Mouse (Mus musculus): ENCODE results near the gene Hexim1. TPM values are rescaled to one million over a fixed set of nuclear protein-coding genes. Genes with fewer than 3 reads are reported as not detected.

Hexim1 gene
- polyA plus RNA-seq (2012; rRNA removed) = 25.6 and 25.8 TPM in 2 replicates

GRCm38 (mm10) chr11:103116008-103116818 lies at the start of gene Hexim1:
Hexim1 (plus strand) TSS chr11:103116231.
- DNase-seq (ENCODE audit: extremely low spot score in 1 of 2, low spot score in 1 of 2) = peak; percentile 99 to 100

- no peak for DNase-seq (ENCODE audit: extremely low spot score in 1 of 2, low spot score in 1 of 2)
These were observed 49.0 kb upstream of the Hexim1 start for GRCm38 (mm10) chr11:103067051-103067361.

- no peak for DNase-seq (ENCODE audit: extremely low spot score in 1 of 2, low spot score in 1 of 2)
These were observed 48.5 kb upstream of the Hexim1 start for GRCm38 (mm10) chr11:103067457-103068001.

GRCm38 (mm10) chr11:103068272-103068671 lies 47.8 kb upstream of the Hexim1 start:
- no peak for DNase-seq (ENCODE audit: extremely low spot score in 1 of 2, low spot score in 1 of 2)

GRCm38 (mm10) chr11:103068884-103069283 lies 47.1 kb upstream of the Hexim1 start:
- no peak for DNase-seq (ENCODE audit: extremely low spot score in 1 of 2, low spot score in 1 of 2)

GRCm38 (mm10) chr11:103069731-103070130 lies 46.3 kb upstream of the Hexim1 start:
- DNase-seq (ENCODE audit: extremely low spot score in 1 of 2, low spot score in 1 of 2) = no peak

- no peak for DNase-seq (ENCODE audit: extremely low spot score in 1 of 2, low spot score in 1 of 2)
These were observed 45.6 kb upstream of the Hexim1 start for GRCm38 (mm10) chr11:103070322-103070880.

- DNase-seq (ENCODE audit: extremely low spot score in 1 of 2, low spot score in 1 of 2) = no peak
These were observed 42.4 kb upstream of the Hexim1 start for GRCm38 (mm10) chr11:103073671-103074070.

GRCm38 (mm10) chr11:103074121-103074650 lies 41.8 kb upstream of the Hexim1 start:
- DNase-seq (ENCODE audit: extremely low spot score in 1 of 2, low spot score in 1 of 2) = no peak

- no peak for DNase-seq (ENCODE audit: extremely low spot score in 1 of 2, low spot score in 1 of 2)
These were observed 41.2 kb upstream of the Hexim1 start for GRCm38 (mm10) chr11:103074796-103075323.

GRCm38 (mm10) chr11:103076010-103076409 lies 40.0 kb upstream of the Hexim1 start:
- no peak for DNase-seq (ENCODE audit: extremely low spot score in 1 of 2, low spot score in 1 of 2)

- no peak for DNase-seq (ENCODE audit: extremely low spot score in 1 of 2, low spot score in 1 of 2)
These were observed 39.5 kb upstream of the Hexim1 start for GRCm38 (mm10) chr11:103076581-103076980.

GRCm38 (mm10) chr11:103078131-103078530 lies 37.9 kb upstream of the Hexim1 start:
- DNase-seq (ENCODE audit: extremely low spot score in 1 of 2, low spot score in 1 of 2) = no peak

- DNase-seq (ENCODE audit: extremely low spot score in 1 of 2, low spot score in 1 of 2) = peak in 1 of 2 experiments; percentile 52
These were observed 35.5 kb upstream of the Hexim1 start for GRCm38 (mm10) chr11:103080323-103081091.

- DNase-seq (ENCODE audit: extremely low spot score in 1 of 2, low spot score in 1 of 2) = no peak
These were observed 34.4 kb upstream of the Hexim1 start for GRCm38 (mm10) chr11:103081631-103082030.

GRCm38 (mm10) chr11:103093306-103093705 lies 22.7 kb upstream of the Hexim1 start:
- no peak for DNase-seq (ENCODE audit: extremely low spot score in 1 of 2, low spot score in 1 of 2)

GRCm38 (mm10) chr11:103093862-103094833 lies 21.9 kb upstream of the Hexim1 start:
- DNase-seq (ENCODE audit: extremely low spot score in 1 of 2, low spot score in 1 of 2) = no peak

- no peak for DNase-seq (ENCODE audit: extremely low spot score in 1 of 2, low spot score in 1 of 2)
These were observed 20.8 kb upstream of the Hexim1 start for GRCm38 (mm10) chr11:103095107-103095670.

- DNase-seq (ENCODE audit: extremely low spot score in 1 of 2, low spot score in 1 of 2) = no peak
These were observed 20.2 kb upstream of the Hexim1 start for GRCm38 (mm10) chr11:103095801-103096200.
